Mouse (Mus musculus) ovary, postnatal 14 days (tissue): ENCODE measurements around the gene Selenoh.
"Not testable (repeated sequence)": the region's sequence is repeated elsewhere in the genome, so short reads cannot be mapped to it uniquely, and the experiment has no call there.

Experiments used
- DNase-seq: peaks from one replicate; pipeline ENCODE4 v3.0.0; 2022; ENCODE audit warnings: low spot score

Gene Selenoh

GRCm38 (mm10) chr2:84671535-84671934 is 965 bp upstream of the Selenoh start:
- not testable (repeated sequence) for DNase-seq

DNA sequence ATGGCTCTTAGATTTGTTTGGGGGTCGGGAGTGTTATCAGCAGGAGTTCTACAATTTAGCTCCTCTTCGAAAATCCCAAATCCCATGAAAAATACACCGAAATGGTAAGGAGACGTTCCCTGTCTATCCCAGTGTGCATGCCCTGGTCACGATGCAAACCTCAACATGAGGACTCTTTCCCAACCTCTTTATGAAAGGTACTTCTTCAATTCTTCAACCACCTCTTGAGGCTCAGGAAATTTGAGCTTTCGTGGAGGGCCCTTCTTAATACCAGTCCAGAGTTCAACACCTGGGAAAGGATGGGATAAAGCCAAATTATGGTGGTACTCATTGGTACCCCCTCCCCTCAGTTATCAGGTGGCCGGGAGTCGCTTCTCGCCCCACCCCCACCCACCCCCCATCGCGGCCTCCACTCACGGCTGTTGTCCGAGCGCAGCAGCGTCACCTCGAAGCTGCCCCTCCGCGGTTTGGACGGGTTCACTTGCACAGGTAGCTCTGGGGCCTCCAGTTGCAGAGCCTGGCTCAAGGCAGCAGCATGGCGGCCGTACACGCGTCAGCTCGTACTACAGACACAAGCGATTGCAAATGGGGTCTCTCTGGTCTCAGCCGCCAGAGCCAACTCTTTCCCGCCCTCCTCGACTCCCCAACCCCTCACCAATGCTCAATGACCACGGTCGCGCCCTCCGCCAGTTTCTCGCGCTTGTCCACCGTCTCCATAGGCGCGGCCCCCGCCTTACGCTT is 572 bp downstream of the Selenoh start:
- no peak for DNase-seq

GRCm38 (mm10) chr2:84666081-84666480 is 4.5 kb downstream of the Selenoh start:
- DNase-seq: no peak

DNA sequence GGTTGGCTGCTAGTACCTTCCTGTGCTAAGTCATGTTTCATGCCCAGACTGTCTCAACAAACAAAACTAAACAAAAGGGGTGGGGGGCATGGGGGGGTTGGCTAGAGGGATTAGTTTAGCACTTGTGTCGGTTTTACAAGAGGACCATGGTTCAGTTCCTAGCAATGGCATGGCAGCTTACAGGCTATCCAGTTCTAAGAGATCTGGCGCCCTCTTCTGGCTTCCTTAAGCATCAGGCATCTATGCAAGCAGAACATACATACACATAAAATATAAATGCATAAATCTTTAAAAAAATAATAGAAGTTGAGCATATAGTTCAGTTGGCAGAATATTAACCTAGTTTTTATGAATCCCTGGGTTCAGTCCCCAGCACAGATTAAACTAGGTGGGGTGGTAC is 7.7 kb downstream of the Selenoh start:
- no peak for DNase-seq

DNA sequence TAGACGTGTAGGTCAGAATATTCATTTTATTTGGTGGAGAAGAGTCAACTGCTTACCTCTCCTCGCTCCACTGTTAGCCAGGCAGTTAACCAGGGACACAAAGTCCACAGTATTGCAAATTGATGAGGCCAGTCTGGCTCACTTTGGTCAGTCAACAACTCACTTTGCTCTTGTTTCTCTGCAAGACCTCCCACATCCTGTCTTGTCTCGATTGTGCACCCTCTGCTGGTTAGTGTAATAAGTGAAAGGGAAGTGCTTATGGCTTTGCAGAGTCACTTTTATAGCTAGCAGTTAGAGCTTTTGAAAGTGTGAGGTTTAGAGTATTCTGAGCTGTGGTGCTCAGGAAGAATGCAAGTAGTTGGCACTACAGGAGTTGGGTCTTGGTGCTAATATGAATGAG is 10.3 kb downstream of the Selenoh start:
- DNase-seq: peak; percentile 33

GRCm38 (mm10) chr2:84658806-84659205 is 11.8 kb downstream of the Selenoh start, which contains the start of gene Btbd18:
Btbd18 (plus strand) TSS chr2:84659079.
- no peak for DNase-seq

DNA sequence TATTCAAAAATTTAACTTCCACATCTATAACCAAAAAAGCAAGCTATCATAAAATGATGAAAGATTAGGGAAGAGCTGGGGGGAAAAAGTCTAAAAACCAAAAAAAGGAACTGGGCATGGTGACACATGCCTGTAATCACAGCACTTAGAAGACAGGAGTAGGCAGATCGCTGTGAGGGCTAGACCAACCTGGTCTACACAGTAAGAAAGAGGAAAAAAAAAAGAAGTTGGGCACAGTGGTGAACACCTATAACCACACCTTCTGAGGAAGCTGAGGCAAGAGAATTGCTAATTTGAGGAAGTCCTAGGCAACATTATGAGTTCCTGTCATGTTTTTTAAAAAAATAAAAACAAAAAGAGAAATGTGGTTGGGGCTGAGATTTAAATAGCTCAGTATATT is 14.7 kb downstream of the Selenoh start:
- no peak for DNase-seq

- no peak for DNase-seq
These were observed 17.2 kb downstream of the Selenoh start for GRCm38 (mm10) chr2:84653354-84653753.

DNA sequence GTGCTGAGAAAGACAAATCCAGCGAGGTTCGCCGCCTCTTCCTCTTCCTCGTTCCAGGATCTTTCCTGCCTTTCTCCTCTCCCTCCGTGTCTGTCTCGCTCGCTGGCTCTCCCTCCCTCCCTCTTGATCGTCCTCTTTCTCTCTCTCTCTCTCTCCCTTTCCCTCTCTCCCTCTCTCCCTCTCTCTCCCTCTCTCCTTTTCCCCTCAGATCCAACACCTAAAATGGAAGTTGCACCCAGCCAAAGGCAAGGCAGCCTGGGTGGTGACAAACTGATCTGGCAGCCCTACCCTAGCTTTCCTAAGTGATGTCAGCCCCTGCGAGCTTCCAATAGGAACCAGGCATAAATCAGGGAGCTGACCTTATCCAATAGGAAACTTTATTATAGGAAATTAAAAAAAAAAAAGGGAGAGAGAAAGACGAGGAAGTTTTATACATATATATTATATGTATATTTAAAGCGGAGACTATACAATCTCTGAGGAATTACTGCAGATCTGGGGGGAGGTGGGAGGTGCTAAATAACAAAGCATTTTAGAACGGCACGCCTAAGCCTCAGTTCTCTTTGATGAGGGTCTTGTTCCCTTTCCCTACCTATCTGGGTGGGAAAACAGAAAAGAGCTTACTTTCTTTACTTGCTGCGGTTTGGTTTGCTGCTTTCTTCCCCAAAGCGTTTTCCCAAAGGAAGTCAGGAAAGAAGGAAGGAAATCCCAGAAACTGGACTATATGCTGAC is 19.9 kb downstream of the Selenoh start, which contains the start of gene Ctnnd1:
TSS of gene Ctnnd1 (minus strand) at position 302 of the 732 bp plus-strand sequence.
- DNase-seq: peak; percentile 67

DNA sequence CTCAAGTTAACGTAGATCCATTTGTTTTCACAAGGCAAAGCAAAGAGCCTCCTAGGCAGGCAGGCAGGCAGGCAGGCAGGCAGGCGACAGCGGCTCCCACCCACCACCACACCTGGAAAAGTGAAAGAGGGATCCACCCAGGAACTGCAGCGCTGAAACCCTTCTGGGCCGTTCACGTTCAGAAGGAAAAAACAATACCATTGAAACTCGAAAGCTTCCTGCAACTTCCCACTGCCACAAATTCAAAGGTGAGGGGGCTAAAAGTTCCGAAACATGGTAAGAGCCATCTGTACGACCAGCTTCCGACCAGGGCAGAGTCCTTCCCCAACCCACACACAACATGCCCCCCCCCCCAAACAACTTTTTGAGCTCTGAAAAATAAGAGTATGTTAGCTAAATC is 20.9 kb downstream of the Selenoh start:
- DNase-seq: no peak

GRCm38 (mm10) chr2:84648369-84648768 is 22.2 kb downstream of the Selenoh start:
- DNase-seq: no peak

GRCm38 (mm10) chr2:84647051-84647568 is 23.5 kb downstream of the Selenoh start:
- DNase-seq: no peak

- no peak for DNase-seq
These were observed 24.4 kb downstream of the Selenoh start for GRCm38 (mm10) chr2:84646138-84646537.

GRCm38 (mm10) chr2:84640833-84641232 is 29.7 kb downstream of the Selenoh start:
- no peak for DNase-seq

GRCm38 (mm10) chr2:84638428-84639220 is 31.9 kb downstream of the Selenoh start:
- no peak for DNase-seq

- DNase-seq: no peak
These were observed 33.0 kb downstream of the Selenoh start for GRCm38 (mm10) chr2:84637452-84638165.

DNA sequence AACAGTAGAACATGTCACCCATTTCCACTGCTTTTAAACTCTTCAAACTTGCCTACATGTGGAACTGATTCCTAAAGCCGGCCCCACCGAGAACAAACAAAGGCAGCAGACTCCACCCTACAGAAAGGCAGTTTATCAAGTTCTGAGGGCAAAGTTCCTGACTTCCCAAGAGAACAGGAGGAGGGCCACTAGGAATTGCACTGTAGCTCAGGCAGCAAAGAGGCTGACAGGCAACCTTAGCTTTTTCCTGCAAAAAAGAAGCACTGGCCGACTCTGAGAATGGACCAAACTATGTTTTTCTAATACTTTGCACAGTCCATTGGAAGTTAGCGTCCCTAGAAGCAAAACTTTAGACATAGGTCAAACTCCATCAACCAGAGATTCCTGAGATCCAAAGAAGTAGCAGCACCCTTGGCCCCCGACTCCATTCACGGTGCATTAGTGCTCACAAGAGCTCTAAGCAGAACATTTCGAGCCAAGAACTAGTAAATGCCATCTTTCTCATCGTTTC is 34.3 kb downstream of the Selenoh start:
- DNase-seq: no peak

GRCm38 (mm10) chr2:84635611-84636010 is 35.0 kb downstream of the Selenoh start:
- DNase-seq: peak; percentile 78

GRCm38 (mm10) chr2:84634934-84635482 is 35.6 kb downstream of the Selenoh start:
- no peak for DNase-seq

DNA sequence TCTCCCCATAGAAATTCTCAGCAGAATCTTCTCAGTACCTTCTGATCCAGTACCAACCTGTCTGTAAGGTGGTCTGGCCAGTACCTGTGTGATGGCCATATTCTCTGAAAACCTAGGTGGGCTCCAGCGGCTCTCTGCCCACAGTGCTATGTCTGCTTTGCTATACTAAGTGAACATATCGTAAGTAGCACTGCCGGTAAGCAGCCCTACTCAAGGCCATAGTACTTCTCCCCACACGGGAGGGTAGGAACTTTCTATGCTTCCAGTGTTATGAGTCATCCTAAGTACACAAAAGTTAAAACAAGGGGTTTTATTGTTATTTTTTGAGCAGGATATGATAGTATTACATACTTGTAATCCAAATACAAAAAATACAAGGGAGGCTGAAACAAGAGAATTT is 36.6 kb downstream of the Selenoh start:
- DNase-seq: no peak

GRCm38 (mm10) chr2:84632999-84633398 is 37.6 kb downstream of the Selenoh start:
- DNase-seq: no peak
